Mouse (Mus musculus): ENCODE results near the gene Ahnak2.

Ahnak2 gene

DNA sequence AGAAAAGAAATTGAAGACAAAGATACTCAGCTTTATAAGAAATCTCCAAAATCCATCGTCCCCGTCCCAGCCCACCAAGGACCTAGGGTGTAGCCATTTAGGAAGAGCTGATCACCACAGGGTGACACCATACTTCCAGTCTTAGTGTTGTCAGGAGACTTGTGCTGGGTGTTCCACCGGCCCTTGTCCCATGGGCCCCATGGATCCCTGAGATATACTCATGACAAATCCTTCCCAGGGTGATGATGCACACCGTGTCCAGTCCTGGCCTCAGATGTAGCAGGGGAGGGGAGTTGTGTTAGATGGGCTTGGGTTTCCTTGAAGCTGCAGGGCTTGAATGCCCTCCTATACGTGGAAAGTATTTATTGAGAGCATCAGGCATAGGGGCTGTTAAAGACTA is 44.6 kb downstream of the Ahnak2 start:
- DNase-seq = no peak

- DNase-seq = no peak
Observed at GRCm38 (mm10) chr12:112755900-112756299, 46.6 kb downstream of the Ahnak2 start.

DNA sequence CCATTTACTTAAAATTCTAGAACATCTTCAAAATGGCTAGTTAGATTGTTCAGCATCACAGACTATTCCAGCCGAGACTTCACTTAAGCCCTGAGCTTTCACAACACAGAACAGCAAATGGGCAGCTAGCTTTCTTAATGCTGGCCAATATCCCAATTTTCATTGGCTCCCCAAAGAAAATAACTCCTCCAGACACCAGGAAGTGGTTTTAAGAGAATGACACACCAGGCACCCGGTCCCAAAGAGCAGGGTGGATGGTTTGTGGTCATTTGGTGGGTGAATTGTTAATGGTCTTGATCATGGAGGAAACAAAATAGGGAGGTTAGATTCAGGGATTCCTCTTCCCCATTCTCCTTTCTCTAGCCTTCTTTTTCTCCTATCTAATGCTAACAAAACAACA is 50.1 kb downstream of the Ahnak2 start:
- no peak for DNase-seq

GRCm38 (mm10) chr12:112750976-112751375 is 51.5 kb downstream of the Ahnak2 start:
- no peak for DNase-seq

- no peak for DNase-seq
Observed at GRCm38 (mm10) chr12:112747606-112747970, 54.9 kb downstream of the Ahnak2 start.

GRCm38 (mm10) chr12:112746808-112747605 is 55.5 kb downstream of the Ahnak2 start:
- peak; percentile 8 for DNase-seq

GRCm38 (mm10) chr12:112746461-112746807 is 56.0 kb downstream of the Ahnak2 start:
- peak; percentile 26 for DNase-seq

DNA sequence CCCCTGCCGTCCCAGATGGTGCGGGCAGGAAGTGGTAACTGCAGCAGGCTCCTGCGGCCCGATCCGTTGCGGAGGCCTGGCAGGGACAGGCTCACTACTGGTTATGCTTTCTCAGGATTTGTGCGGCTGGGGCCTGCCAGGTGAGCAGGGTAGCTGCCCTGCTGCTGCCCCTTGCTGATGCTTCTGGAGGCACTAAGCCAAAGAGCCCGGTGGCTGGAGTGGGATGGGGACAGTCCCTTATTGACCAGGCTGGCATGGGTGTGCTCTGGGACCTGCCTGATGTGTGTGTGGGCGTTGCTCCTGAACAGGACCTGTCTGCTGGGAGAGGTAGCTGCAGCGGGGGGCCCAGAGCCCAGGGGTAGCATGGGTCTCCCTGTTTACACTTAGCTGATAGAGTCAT is 56.7 kb downstream of the Ahnak2 start:
- DNase-seq = peak; percentile 24

DNA sequence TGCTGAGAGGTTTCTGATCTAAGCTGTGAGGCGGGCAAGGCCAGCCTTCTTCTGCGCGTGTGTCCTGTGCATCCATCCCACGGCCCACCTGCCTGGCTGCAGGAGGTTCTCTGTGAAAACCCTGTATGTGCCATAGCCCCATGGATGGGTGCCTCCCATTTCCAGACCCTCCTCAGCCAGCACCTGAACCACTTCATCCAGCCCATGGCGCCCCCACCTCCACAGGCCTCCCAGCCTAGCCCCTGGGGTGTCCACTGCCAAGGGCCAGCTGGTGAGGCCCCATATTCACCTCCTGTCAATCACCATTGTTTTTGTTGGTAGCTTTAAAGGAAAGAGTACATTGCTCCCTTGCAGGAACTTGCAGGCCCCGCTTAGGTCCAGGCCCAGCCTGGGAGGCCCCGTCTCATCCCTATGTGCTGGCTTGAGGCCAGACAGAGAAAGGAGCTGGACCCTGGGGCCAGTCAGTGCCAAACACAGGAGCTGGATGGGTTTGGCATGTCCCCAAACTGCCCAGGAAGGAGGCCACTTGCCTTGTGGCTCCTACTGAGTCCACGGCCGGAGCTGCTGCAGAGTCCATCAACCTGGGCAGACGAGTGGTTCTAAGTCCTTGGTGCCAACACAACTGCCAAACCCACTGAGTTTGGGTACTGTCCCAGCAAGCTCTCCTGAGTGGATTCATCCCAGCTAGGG is 57.4 kb downstream of the Ahnak2 start:
- peak; percentile 35 for DNase-seq

DNA sequence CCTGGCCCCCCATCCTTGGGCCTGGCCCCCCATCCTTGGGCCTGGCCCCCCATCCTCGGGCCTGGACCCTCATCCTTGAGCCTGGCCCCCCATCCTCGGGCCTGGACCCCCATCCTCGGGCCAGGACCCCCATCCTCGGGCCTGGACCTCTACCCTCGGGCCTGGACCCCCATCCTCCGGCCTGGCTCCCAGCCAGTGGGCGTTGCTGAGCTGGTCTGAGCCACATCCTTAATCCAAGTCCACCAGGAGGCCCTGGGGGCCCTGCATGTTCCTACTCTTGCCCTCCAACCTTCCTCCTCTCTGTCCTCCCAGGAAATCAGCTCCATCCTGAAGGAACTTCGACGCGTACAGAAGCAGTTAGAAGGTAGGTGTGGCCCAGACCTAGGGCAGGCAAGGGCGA is 58.2 kb downstream of the Ahnak2 start:
- DNase-seq = peak; percentile 24

DNA sequence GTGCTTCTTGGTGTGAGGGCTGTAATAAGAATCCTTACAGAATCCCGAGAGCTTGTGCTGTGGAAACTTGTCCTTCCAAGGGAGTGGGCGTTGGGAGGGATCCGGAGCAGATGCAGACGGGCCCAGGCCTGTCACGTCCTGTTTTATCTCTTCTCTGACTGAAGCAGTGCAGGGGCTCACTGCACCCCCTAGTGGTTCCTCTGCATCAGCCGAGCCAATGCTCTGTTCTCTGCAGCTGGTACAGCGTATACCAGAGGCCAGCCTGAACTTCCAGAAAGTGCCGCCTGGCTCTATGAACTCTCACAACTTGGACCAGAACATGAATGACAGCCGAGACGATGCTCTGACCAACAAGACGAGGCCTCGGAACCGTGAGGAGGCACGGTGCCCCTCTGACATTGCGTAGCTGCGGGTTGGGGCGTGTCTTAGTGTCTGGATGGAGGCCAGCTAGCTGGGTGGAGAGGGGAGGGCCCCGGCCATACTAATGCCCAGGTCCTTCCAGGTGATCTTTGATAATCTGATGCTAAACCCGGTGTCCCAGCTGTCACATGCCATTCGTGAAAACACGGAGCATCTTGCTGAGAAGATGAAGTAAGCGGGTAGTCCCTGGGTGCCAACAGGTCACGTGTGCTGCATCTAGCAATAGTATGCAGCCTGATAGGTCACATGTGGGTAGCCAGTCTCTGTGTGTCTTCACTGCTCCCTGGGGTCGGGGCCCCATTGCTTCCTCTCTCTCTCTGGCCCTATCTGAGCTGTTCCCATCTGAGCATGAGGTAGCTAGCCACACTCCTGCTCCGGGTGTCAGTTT is 59.1 kb downstream of the Ahnak2 start:
- peak; percentile 69 for DNase-seq

DNA sequence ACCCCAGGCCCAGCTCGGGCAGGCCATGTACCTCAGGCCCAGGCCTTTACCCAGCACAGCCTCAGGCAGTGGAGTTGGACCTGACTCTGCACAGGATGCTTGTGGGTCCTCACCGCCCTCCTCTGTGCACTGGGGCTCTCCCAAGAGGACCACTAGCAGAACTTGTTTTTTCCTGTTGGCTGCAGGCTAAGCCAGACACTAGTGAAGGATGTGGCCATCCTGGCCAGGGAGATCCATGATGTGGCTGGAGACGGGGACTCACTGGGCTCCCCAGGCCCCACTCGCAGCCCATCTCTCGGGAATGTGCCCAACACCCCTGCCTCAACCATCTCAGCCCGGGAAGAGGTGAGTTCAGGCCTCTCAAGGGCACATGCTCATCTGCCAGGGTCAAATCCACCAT is 59.7 kb downstream of the Ahnak2 start:
- DNase-seq = peak; percentile 16

- DNase-seq = peak; percentile 45
Observed at GRCm38 (mm10) chr12:112739023-112739568, 63.4 kb downstream of the Ahnak2 start.

DNA sequence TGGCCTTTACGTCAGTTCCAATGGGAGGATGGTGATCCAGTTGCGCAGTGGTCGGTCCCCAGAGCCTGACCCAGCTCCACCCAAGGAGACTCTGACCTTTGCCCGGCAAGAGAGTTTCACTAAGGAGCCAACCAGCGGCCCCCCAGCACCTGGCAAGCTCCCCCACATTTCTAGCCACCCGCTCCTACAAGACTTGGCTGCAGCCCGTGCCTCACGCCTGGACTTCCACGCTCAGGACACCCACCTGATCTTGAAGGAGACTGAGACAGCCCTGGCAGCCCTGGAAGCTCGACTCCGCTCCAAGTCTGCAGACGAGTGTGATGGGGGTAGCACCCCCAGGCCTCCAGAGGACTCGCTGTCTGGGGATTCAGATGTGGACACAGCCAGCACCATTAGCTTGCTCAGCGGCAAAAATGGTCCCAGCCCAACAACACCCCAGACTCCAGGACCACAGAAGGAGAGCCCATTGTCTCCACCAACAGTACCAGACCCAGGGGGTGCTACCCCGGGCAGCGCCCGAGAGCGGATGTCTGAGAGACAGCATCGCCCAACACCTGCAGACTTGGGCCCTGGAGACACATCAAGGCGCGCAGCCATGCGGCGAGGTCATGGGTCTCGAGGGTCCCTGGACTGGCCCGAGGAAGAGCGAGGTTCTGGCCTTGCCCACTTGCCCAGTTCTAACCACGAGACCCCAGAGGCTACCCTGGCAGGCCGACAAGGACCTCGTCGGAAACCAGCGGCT is 64.0 kb downstream of the Ahnak2 start:
- DNase-seq = peak; percentile 54

DNA sequence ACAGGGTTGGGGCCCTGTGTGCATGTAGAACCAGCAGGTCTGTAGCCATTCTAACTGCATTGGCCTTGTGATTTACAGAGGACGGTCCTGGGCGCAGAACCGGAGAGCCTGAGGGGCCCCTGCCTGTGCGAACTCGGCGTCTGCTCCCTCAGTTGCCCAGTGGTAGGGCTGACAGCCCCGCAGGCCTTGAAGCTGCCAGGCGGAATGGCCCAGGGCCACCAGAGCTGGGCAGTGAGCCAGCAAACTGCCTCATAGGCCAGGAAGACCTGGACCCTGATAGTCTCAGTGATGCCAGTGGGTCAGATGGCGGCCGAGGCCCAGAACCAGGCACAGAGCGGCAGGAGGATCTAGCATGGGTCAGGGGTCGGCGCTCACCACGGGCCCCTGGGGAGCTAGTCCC is 64.7 kb downstream of the Ahnak2 start:
- peak; percentile 93 for DNase-seq

- DNase-seq = peak; percentile 34
Observed at GRCm38 (mm10) chr12:112737081-112737480, 65.4 kb downstream of the Ahnak2 start.

- DNase-seq = peak; percentile 38
Observed at GRCm38 (mm10) chr12:112736636-112736925, 65.9 kb downstream of the Ahnak2 start.

- peak; percentile 43 for DNase-seq
Observed at GRCm38 (mm10) chr12:112735896-112736635, 66.4 kb downstream of the Ahnak2 start.

GRCm38 (mm10) chr12:112734881-112735655 is 67.4 kb downstream of the Ahnak2 start:
- DNase-seq = peak; percentile 34

DNA sequence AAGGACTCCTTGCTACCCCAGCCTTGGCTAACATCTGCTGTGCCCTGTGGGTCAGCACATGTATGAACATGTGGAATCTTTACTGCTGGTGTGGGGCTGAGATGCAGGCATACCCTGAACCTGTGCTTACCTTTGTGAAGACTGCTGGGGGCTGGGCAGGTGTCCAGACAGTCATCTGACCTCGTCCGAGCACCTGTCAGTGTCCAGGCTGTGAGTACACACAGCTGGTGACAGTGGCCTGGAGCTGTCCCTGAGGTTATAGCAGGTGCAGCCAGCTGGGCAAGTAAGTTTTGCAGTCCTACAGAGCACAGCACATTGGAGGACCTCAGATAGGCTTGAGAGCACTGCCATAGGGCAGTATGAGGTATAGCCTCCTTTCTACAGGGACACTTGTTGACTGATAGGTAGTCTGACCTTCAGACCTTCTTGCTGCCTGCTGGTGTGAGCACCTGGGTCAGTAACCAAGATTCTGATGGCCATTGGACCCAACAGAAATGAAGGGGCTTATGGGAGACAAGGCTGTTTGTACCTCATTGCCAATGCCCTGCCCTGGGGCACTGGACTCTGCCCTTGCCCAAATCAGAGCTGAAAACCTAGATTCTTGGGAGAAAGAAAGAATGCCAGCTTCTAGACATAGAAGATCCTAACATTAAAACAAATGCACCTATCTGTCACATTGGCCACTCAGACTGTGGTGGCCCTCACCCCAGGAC is 68.2 kb downstream of the Ahnak2 start:
- no peak for DNase-seq

GRCm38 (mm10) chr12:112732591-112732990 is 69.9 kb downstream of the Ahnak2 start:
- DNase-seq = peak; percentile 48
